Mouse (Mus musculus) midbrain, embryonic 11.5 days (tissue): ENCODE measurements around the gene Klk15. TPM values are rescaled to one million over a fixed set of nuclear protein-coding genes. Genes with fewer than 3 reads are reported as not detected.
"Not testable (repeated sequence)": the region's sequence is repeated elsewhere in the genome, so short reads cannot be mapped to it uniquely, and the experiment has no call there.

Experiments used
- ATAC-seq: fragments of 200-750 bp; cut with Nextera tagmentation; 2 replicates; pipeline ENCODE4 v1.8.0; 2017; ENCODE audit warnings: moderate TSS enrichment, moderate library complexity; ENCODE audit not compliant: low FRiP score
- DNase-seq: peaks from one replicate; pipeline ENCODE4 v3.0.0; 2015; ENCODE audit warnings: low spot score; ENCODE audit errors: missing footprints
- H3K27ac ChIP-seq: fragments of 300-500 bp; sonication (generic); 2 replicates; pipeline ENCODE4 v1.5.1; 2014; ENCODE audit warnings: low read depth, low read length
- H3K27me3 ChIP-seq: fragments of 300-500 bp; sonication (generic); 2 replicates; pipeline ENCODE4 v1.6.1; 2014; ENCODE audit warnings: mild to moderate bottlenecking, low read length, moderate library complexity, mixed read lengths; ENCODE audit not compliant: control insufficient read depth, insufficient read depth
- H3K36me3 ChIP-seq: fragments of 300-500 bp; sonication (generic); 2 replicates; pipeline ENCODE4 v1.6.1; 2014; ENCODE audit warnings: mild to moderate bottlenecking, low read length, moderate library complexity, mixed read lengths; ENCODE audit not compliant: control insufficient read depth, insufficient read depth
- H3K4me1 ChIP-seq: fragments of 300-500 bp; sonication (generic); 2 replicates; pipeline ENCODE4 v1.6.1; 2014; ENCODE audit warnings: low read length; ENCODE audit not compliant: control insufficient read depth, insufficient read depth
- H3K4me2 ChIP-seq: fragments of 300-500 bp; sonication (generic); 2 replicates; pipeline ENCODE4 v1.6.1; 2014; ENCODE audit warnings: mild to moderate bottlenecking, moderate library complexity
- H3K4me3 ChIP-seq: fragments of 300-500 bp; sonication (generic); 2 replicates; pipeline ENCODE4 v1.5.1; 2014; ENCODE audit warnings: low read depth, low read length
- H3K9ac ChIP-seq: fragments of 300-500 bp; sonication (generic); 2 replicates; pipeline ENCODE4 v1.6.1; 2014; ENCODE audit warnings: low read length
- H3K9me3 ChIP-seq: fragments of 300-500 bp; sonication (generic); 2 replicates; pipeline ENCODE4 v1.6.1; 2016; ENCODE audit warnings: low read length; ENCODE audit not compliant: control insufficient read depth
- WGBS: fragments of 180-500 bp; shearing (Covaris S2); extraction: QIAGEN DNeasy Blood & Tissue Kit; methylation state at CpG from one replicate; pipeline ENCODE4 v1.1.7; 2014; 5-methylcytosine and 5-hydroxymethylcytosine counted together
- polyA plus RNA-seq: library from polyadenylated mRNA; unstranded; fragments of >200 nt; fragmentation: Nextera tagmentation; extraction: Ambion mirVana; gene quantifications from 2 replicates; pipeline ENCODE4 v1.2.1, GENCODE M21; 2014

The Klk15 gene
- polyA plus RNA-seq, 1 experiment from 2014 or later, result not detected

DNA sequence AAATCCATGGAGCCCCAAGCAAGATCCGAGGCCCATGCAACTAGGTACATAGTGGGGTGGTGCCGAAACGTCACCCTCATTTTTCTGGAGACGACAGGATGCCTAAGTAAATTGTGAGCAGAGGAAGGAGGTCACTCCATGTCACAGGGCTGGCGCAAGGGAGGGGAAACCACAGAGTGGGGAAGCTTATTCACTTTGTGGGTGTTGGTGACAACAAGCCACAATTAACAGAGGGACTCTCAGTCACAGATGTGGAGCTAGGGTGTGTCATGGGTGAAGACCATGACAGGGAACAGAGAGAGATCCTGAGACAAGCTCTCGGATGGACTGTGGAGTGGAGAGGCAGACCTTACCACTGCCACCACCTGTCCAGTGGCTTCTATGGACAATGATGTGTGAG lies 12.5 kb upstream of the Klk15 start:
- DNase-seq (no peak), ATAC-seq (no peak)
- Histone ChIP-seq H3K4me3 (no peak overlapping the region), H3K36me3 (no peaks in the 10 kb centered on the region), H3K27me3 (no peaks in the 10 kb centered on the region), H3K27ac (no peak overlapping the region), H3K9me3 (no peaks in the 10 kb centered on the region), H3K9ac (no peak overlapping the region), H3K4me1 (no peaks in the 10 kb centered on the region), H3K4me2 (no peak overlapping the region)
- WGBS, result 85% methylated on average over 6 of the region's 6 CpGs

DNA sequence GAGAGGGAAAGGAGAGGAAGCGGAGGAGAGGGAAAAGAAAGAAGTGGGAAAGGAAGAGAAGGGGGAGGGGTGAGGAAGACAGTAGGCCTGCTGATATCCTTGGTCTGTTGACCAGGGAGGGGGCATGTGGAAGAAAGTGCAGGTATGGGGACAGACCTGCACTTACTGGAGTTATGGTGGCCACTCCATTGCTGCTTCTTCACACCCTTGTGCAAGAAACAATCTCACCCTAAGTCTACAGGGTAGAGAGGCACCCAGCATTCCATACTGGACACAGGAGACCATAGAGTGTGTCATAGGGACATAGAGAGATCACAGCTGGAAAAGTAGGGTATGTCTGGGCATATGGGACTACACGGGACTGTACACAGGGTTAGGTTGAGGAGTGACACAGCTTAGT lies 11.6 kb upstream of the Klk15 start:
- H3K9me3 ChIP-seq, result no peaks in the 10 kb centered on the region
- ATAC-seq (no peak), DNase-seq (no peak)
- H3K4me2 ChIP-seq, result no peak overlapping the region
- no peaks in the 10 kb centered on the region for H3K4me1 ChIP-seq
- H3K9ac ChIP-seq, result no peak overlapping the region
- no peaks in the 10 kb centered on the region for H3K36me3 ChIP-seq
- H3K27me3 ChIP-seq, result no peaks in the 10 kb centered on the region
- H3K27ac ChIP-seq, result no peak overlapping the region
- H3K4me3 ChIP-seq, result no peak overlapping the region
- WGBS, result 88% methylated on average over 2 of the region's 2 CpGs

DNA sequence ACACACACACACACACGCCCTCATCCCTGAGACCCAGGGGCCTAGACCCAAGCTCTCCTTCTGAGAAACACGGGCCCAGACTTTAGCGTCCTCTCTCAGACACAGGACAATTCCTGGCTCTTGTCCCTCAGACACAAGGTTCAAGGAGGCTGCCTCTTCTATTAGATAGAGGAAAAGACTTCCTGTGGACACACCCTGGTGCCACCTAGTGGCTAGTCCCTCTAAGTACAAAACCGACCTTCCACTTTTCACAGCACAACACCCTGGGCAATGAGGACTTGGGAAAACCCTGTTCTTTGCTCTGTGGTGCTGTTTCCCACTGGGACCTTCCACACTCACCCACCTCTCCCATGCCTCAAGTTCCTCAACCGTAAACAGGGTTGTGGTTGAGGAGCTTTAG lies 7.6 kb upstream of the Klk15 start:
- no peak overlapping the region for H3K4me3 ChIP-seq
- H3K9ac ChIP-seq, result no peak overlapping the region
- no peaks in the 10 kb centered on the region for H3K27me3 ChIP-seq
- 59% methylated on average over 5 of the region's 5 CpGs for WGBS
- ATAC-seq (no peak), DNase-seq (no peak)
- H3K4me1 ChIP-seq, result no peaks in the 10 kb centered on the region
- H3K27ac ChIP-seq, result no peak overlapping the region
- H3K9me3 ChIP-seq, result no peaks in the 10 kb centered on the region
- H3K4me2 ChIP-seq, result no peak overlapping the region
- no peaks in the 10 kb centered on the region for H3K36me3 ChIP-seq

DNA sequence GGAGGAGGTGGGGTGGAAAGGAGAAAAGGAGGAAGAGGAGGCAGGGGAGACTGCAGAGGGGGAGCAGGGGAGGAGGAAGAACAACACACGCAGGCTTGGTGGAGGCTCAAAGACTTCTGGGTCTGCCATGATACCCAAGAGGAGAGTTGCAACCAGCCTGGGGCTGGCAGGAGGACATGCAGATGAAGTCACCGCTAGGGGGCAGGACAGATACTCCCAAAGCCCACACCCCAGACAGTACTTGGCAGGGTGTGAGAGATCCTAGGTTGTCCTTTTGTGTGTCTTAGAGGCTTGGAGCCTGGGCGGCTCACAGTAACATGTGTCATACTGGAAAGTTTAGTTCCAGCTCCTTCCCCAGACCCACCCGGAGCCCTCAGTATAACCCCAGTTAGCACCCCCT lies 5.0 kb upstream of the Klk15 start:
- ATAC-seq, result no peak
- WGBS, result 40% methylated on average over 4 of the region's 4 CpGs

DNA sequence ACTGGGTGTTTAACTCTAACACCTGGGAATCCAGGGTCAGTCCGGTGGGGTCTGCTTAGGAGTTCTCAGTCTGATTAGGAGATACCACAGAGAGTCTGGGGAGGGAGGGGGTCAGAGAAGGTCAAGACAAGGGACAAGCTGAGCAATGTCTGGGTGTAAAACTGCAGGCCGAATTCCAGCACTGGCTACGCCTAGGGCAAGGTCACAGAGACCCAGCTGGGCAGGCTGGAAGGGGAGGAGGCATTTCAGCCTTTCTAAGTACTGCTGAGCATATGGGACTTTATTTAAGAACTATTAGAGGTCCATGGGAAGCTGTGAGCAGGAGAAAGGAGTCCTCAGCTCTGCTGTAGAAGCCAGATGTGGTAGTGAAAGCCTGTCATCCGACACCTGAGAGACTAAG lies 1.2 kb upstream of the Klk15 start:
- ATAC-seq (no peak), DNase-seq (no peak)
- WGBS, result 75% methylated on average over 4 of the region's 4 CpGs
- Histone ChIP-seq H3K27ac (no peak overlapping the region), H3K4me1 (no peaks in the 10 kb centered on the region), H3K9me3 (no peaks in the 10 kb centered on the region), H3K36me3 (no peaks in the 10 kb centered on the region), H3K27me3 (no peaks in the 10 kb centered on the region), H3K4me3 (no peak overlapping the region), H3K9ac (no peak overlapping the region), H3K4me2 (no peak overlapping the region)

More for the DNA sequence above, 5.0 kb upstream of the Klk15 start:
- no peak for DNase-seq
- no peak overlapping the region for H3K27ac ChIP-seq
- no peak overlapping the region for H3K4me2 ChIP-seq
- no peak overlapping the region for H3K9ac ChIP-seq
- no peak overlapping the region for H3K4me3 ChIP-seq
- H3K36me3 ChIP-seq, result no peaks in the 10 kb centered on the region
- no peaks in the 10 kb centered on the region for H3K4me1 ChIP-seq
- H3K9me3 ChIP-seq, result no peaks in the 10 kb centered on the region
- H3K27me3 ChIP-seq, result no peaks in the 10 kb centered on the region

GRCm38 (mm10) chr7:43934747-43935146 lies 1.2 kb downstream of the Klk15 start:
- Histone ChIP-seq H3K4me1 (no peaks in the 10 kb centered on the region), H3K36me3 (no peaks in the 10 kb centered on the region), H3K4me2 (no peak overlapping the region), H3K27me3 (no peaks in the 10 kb centered on the region), H3K9ac (no peak overlapping the region), H3K4me3 (no peak overlapping the region), H3K9me3 (no peaks in the 10 kb centered on the region), H3K27ac (no peak overlapping the region)
- ATAC-seq, result no peak
- WGBS, result 77% methylated on average over 3 of the region's 3 CpGs
- no peak for DNase-seq

DNA sequence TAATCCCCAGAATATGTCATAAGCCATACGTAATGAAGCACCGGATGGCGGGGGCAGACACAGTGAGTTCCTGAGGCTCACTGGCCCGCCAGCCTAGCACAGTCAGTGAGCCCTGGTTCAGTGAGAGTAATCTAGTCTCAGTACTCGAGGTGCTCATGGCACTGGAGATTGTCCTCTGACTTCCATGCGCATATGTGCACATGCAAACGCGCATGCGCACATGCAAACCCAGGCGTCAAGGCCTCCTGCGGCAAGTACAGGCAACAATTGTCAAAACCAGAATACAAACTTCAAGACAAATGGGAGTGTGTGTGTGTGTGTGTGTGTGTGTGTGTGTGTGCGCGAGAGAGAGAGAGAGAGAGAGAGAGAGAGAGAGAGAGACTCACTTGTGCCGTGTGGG lies 3.0 kb downstream of the Klk15 start:
- no peak overlapping the region for H3K27ac ChIP-seq
- no peak for ATAC-seq
- 87% methylated on average over 14 of the region's 14 CpGs for WGBS
- no peaks in the 10 kb centered on the region for H3K36me3 ChIP-seq
- no peaks in the 10 kb centered on the region for H3K9me3 ChIP-seq
- no peak overlapping the region for H3K4me2 ChIP-seq
- H3K27me3 ChIP-seq, result no peaks in the 10 kb centered on the region
- H3K4me3 ChIP-seq, result no peak overlapping the region
- no peak for DNase-seq
- no peak overlapping the region for H3K9ac ChIP-seq
- no peaks in the 10 kb centered on the region for H3K4me1 ChIP-seq

GRCm38 (mm10) chr7:43942293-43942692 lies 8.8 kb downstream of the Klk15 start:
- H3K9me3 ChIP-seq, result not testable (repeated sequence)
- WGBS, result 52% methylated on average over 3 of the region's 3 CpGs

GRCm38 (mm10) chr7:43944727-43945264 lies 11.3 kb downstream of the Klk15 start:
- H3K27ac ChIP-seq, result no peak overlapping the region
- no peaks in the 10 kb centered on the region for H3K36me3 ChIP-seq
- H3K4me2 ChIP-seq, result no peak overlapping the region
- no peak overlapping the region for H3K4me3 ChIP-seq
- H3K9me3 ChIP-seq, result no peaks in the 10 kb centered on the region
- no peaks in the 10 kb centered on the region for H3K4me1 ChIP-seq
- WGBS, result 87% methylated on average over 3 of the region's 3 CpGs
- no peak for ATAC-seq
- no peak overlapping the region for H3K9ac ChIP-seq
- no peak for DNase-seq
- H3K27me3 ChIP-seq, result no peaks in the 10 kb centered on the region

More at GRCm38 (mm10) chr7:43942293-43942692, 8.8 kb downstream of the Klk15 start:
- not testable (repeated sequence) for ATAC-seq, H3K4me2 ChIP-seq, H3K4me3 ChIP-seq, H3K36me3 ChIP-seq, H3K4me1 ChIP-seq, H3K27me3 ChIP-seq, DNase-seq, H3K27ac ChIP-seq, H3K9ac ChIP-seq

DNA sequence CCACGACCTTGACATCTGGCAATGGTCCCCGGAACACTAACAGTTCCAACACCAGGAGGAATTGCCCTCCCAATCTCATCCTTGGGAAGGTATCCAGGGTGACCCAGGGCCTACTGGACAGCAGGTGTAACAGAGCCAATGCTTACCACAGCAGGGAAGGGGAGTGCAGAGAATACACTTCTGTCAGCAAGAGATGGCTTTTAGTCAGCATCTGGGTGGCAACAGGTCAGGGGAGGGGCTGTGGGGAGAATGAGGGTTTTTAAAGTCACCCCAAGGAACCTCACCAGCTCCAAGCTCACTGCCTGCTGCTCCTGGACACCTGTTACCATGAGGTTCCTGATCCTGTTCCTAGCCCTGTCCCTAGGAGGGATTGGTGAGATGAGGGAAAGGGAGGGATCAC lies 16.8 kb downstream of the Klk15 start, which contains the start of gene Klk1b8:
Klk1b8 (plus strand) TSS at position 301 of the 400 bp plus-strand sequence.
- ATAC-seq (no peak), DNase-seq (no peak)
- Histone ChIP-seq H3K9ac (no peak within 1 kb of the TSS), H3K36me3 (no peaks in the 10 kb centered on the region), H3K4me2 (no peak within 1 kb of the TSS), H3K27me3 (no peaks in the 10 kb centered on the region), H3K4me1 (no peaks in the 10 kb centered on the region), H3K27ac (no peak within 1 kb of the TSS), H3K4me3 (no peak within 1 kb of the TSS), H3K9me3 (no peaks in the 10 kb centered on the region)
- WGBS, result 90% methylated on average over 2 of the region's 2 CpGs
